Mouse (Mus musculus) gastrocnemius, postnatal 10 days (tissue): ENCODE measurements at regions not wholly inside any gene's neighbourhood (a gene's known extent, or its start where the extent isn't known, plus 50 kb on each side); places are given as distances from the start of the nearest gene placed in this dataset.

Experiments used
- DNase-seq: peaks from one replicate; pipeline ENCODE4 v3.0.0; 2021; ENCODE audit warnings: mixed read lengths

DNA sequence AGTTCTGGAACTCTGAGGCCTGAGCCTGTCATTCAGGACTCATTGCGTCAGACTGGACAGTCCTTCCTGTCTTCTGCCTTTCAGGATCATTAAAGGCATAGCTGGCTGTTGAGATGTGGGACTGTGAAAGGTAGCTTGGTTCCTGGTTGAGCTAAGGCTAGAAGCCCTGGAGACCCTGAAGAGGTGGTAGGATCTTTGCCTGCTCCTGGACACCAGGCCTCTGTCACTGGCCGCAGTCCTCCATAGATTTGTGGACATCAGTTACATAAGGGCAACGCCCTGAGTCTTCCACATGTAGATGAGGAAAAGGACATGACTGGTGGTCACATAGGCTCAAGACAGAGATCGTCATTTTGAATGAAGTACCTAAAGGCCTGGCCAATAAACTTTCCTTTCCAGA lies 127.9 kb downstream of the Opa1 start:
- DNase-seq: no peak

DNA sequence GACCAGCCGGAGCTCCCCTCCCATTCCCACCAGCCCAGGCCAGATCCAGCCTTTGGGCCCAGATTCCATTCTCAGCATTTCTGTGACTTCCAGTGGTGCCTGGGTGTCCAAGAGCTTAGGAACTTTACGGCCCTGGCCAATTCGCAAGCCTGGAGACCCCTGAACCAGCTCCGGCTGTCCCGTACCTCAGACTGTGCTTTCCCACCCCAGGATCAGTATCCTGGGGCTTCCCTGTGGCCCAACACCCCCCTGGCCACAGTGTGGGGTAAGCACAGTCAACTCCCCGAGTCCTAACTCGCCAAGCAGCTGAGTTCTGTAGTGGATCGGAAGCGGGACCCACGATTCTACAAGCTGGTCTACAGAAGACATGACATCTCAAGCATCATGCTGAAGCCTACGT lies 128.5 kb downstream of the Opa1 start:
- no peak for DNase-seq

DNA sequence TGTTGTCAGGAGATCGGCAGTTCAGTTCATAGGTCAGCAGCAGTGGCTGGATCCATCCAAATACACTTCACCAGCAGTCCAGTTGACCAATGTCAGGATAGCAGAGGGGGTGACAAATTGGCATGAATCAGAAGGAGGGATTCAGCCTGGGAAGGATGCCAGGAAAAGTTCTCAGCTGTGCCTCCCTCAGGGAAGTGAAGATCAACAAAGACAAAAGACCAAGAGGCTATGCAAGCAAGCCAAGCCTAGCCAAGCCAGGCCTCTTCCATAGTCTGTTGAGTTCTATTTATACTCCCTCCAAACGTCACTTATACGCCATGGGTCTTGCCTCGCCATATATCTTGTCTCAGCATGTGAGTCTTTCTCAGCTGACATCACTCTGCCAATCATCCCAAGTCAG lies 129.9 kb downstream of the Opa1 start:
- DNase-seq: no peak

DNA sequence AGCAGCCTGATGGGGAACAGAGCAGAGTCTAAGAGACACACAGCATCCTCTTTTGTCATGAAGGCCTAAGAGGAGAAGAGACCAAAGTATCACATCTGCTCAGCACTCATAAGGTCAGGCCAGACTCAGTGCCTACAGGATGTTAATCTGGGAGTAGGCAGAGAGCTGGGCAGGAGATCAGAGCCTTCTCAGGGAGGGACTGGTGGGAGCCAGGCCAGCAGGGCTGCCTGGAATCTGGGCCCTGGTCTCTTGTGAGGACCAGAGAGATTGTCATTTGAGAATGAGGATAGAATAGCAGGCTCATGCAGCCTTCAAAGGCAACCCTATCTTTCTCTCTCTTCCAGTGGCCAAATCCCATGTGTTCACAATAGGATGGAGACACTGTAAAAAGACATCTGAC lies 132.3 kb downstream of the Opa1 start:
- DNase-seq: no peak

DNA sequence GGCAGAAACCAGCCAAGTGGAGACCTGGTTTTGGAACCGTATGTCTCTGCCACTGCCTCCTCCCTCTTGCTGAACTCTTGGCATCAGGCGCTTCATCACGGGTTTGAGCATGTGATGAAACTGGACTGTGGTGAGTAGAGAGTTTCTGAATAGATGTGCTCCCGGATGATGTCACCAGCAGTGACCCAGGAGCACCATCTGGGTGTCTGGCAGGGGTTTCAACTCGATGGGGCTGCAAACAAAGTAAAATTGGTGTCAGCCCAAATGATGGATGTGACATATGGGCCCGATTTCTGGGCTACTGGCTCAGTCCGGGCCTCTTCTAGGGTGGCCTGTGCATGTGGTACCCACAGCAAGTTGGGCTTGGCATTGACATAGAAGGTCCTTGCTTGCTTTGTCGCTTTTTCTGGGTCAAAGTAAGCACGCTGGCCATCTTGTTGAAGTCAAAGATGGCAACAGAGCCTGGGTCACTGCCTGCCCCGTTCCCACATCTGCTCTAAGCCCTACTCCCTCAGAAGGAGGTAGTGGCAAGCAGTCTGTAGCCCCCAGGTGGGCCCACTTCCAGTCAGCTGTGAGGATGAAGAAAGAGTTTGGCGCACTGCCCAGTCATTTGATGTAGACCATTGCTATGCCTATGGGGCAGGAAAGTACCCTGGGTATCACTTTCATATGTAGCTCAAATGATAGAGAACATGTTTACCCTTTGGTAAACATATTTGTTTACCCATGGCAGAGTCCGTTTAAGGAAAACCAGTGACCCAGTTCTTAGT lies 133.0 kb downstream of the Opa1 start:
- DNase-seq: no peak

DNA sequence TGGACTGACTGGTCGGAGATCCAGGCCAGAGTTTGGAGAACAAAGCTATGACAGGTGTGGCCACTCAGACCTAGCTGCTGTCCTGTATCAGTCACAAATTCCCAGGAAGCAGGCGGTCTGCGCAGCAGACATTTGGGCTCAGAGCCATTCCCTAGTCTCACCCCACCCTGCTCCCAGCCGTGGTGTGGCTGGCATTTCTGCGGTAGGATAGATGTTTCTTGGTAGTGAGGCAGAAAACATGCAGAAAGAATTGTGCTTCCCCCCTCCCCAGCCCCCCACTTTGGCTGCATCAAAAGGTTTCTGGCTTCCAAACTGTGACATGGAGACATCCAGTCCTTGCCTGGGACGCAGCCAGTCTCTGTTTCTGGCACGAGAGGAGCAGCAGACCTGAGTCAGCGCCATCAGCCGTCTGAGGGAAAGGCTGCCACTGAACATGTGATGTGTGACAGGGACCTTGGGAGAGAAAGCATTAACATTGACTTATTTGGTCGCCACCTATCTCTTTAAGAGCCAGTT lies 135.5 kb downstream of the Opa1 start:
- DNase-seq: peak; percentile 68

DNA sequence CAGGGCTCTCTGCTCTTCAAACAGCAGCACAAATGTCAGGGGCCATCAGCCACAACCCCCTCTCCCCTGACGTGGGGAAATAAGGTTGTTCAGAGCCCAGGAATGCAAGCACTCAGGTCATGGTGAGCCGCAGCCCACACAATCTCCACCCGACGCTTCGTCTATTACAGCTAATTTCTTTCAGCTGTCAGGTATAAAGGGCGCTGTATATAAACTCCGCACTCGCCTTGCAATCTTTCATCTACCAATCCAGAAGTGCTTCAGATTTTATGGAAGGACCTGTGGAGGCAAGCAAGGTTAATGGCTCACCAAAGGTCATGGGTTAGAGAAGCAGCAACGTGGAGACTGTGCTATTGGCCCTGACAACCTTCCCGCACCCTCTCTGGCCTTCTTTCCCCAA lies 139.8 kb downstream of the Opa1 start:
- DNase-seq: no peak

DNA sequence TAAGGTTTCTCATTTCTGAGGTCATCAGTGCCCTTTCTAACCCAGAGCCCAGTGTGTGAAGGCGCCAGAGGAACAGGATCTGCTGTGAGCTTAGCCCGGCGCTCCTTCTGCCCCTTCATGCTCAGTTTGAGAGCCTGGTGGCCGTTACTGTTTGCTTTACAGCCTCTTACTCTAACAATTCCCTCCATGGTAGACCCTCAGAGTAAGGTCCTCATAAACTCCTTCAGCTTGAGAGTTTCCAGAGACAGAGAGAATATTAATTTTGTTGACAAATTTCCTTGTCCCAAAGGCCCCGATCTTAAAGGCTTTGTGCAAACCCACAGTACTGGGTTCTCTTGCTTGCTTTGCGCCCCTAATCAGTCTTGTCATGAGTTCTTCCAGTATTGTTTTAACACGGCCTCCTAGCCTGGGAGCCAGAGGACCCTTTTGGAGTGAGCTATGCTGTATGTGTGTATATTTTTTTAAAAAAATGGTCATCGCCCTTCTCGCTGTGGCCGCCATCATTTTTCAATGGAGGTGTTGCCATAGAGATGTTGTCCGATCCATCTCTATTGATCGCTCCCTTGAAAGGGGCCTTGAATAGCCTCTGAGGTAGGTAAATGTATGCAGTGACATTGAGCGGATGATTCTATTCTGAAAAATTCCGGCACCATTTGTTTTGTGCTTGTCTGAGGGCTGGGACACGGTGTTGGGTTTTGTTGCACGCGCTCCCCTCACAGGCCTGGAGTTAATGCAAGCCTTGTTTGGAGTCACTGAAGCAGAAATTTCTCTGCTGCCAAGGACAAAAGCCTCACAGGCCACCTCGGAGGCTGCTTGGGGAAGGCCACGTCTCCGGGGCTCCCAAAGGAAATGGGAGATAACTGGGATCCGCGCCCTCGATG lies 140.7 kb downstream of the Opa1 start:
- no peak for DNase-seq

DNA sequence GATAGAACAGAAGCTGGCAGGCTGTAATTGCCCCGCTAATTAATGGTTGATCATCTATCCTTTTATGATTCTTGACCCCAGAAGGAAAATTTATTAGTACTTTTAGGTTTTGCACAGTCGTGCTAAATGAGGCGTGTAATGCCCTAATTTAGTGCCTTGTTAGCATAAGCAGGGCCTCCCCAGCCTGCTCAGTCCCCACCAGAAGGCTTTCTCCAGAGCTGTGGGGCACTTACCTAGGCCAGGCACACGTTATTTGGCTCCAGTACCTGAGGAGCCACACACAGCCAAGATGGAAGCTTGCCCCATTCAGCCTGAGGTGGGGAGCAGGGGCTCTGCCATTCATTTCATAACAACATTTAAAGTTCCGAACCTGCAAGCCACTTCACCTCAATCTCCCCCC lies 146.0 kb downstream of the Opa1 start:
- no peak for DNase-seq

DNA sequence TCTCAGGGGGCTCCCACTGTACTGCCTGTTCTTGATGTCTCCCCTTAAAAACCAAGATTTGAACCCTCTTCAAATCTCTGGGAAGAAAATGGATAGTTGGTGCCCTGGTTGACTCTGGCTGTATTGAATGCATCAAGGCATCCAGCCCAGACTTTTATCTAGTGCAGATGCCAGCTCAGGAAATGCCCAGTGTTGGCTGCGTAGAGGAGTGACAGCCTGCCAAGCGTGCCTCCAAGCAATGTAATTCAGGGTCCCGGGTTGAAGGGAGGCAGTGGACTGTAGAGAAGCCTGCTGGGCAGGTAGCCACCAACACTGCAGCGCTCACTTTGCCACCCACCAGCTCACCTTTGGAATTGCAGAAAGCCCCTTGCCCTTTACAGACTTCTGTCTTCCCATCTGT lies 146.4 kb downstream of the Opa1 start:
- no peak for DNase-seq

DNA sequence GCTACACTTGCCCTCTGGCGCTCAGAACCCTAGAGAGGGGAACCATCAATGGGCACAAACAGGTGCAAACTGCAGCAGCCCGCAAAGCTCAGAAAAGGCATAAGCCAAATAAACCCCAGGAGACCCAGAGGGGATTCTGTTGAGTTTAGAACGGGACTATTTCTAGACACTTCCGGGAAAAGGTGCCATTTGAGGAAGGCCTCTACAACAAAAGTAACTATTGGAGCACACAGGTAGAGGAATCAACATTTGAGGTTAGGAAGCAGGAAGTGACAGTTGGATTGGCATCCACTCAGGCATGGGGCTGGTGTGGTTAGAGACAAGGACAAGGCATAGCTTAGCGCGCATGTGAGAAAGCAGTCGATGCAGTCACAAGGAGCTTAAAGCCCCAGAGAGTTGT lies 148.3 kb downstream of the Opa1 start:
- no peak for DNase-seq

DNA sequence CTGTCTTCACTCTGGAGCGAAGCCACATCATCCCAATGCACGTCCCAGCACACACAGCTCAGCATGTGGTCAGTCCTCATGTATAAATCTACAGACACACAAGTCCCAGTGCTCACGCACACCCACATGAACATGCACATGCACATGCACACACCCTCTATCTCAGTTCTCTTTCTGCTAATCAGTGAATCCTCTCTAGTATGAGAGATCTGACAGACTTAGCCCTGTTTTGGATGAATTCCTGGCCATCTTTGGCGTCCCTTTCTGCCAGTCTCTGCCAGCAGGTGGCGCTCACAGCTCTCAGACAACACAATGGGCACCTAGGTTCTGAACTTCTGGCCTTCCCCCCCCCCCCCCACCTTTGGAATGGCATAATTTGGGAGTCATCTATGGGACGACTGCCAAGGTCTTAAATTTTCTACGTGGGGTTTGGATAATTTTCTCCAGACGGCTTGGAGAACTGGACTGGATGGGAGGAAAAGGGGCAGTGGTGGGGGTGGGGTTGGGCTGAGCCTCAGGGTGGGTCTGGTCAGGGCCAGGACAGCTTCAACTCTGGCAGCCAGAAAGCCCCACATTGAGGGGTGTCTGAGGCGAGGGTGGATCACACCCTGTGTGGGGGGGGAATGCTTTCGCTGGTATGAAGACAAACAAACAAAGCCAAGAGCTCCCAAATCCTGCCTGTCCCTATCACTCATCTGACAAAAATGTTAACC lies 149.8 kb downstream of the Opa1 start:
- peak; percentile 90 for DNase-seq

DNA sequence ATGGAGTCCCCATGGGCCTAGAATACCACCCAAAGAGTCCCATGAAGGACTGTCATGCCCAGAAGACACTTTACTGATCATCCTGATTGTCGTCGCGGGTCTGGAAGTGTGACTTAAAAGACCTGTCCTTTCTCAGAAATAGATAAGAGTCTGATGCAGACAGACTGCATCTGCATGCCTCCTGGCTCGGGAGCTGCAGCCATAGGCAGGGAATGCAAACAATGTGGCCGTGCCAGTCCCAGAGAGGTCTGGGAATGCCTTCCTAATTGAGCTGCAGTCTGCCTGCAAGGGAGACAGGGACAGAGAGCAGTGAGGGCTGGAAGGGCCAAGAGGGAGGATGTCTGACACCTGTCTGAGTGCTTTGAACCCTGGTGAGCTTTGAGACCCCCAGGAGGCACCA lies 150.9 kb downstream of the Opa1 start:
- DNase-seq: no peak

DNA sequence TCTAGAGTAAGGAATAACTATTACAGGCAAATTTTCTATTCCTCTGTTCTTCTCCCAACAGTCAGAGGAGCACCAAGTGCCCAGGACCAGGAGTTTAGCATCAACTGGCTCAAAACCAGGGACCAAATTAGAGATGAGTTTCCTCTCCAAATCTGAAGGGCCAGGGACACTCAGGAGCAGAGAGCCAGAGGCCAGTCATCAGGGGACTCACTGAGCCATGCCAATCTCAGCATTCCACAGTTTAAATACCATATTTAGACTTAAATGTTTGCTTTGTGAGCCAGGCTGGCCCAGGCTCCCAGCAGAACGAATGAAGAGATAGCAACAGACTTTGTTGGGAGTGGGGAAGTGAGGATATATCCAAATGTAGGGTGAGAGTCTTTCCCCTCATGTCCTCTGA lies 153.8 kb downstream of the Opa1 start:
- no peak for DNase-seq

DNA sequence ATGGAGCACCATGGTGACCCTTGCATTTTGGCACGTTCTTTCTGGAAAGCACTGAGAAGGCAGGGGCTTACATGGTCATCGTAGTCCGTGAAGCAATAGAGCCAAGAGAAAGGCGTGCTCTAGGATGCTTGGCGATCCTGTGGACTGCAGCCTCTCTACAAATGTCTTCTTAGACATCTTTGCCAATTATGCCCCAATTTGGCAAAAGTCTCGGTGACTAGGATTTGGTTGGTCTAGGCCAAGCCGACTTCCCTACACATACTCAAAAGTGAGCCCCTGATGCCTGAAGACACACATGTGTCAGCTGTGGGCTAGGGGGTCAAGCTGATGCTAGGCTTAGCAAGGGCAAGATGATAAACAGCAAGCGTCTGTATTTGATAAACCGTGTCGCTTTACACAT lies 154.7 kb downstream of the Opa1 start:
- no peak for DNase-seq

DNA sequence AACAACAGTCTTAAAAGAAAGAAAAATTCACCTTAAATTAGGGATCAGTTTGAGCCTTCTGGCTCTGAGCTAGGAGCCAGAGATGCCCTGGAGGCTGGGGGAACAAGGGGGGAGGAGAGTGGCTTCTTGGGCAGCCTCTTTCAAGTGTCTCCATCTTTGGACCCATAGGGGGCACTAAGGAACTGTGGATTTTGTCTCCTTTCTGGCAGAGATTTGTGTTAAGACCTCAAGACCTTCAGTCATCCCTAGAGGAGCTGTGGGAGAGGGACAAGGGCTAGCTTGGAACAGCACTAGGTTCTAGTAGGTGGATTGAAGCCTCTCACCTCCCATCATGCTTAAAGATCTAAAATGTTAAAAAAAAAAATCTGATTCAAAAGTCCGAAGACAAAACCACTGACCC lies 155.2 kb downstream of the Opa1 start:
- DNase-seq: no peak

DNA sequence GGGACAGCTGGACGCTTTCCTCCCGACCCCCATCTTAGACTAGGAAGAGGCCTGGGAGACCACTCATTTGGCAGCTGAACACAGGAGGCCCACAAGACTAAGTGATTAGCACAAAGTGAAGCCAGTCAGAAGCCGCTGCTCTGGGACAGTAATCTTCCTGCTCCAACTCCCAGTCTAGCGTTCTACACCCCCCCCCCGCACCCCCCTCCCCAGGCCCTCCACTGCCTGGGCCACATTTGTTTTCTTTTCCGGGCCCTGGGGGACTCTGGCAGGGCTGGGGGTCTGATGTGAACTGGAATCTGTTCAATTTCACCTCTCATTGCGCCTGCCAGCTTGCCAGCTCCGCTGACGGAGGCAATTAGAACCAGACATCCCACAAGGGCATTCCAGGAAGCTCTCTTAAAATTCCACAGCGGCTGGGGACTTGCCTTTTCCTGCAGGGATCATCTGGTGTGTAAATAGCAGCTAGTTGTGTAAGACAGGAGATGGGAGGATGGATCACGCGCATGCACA lies 155.7 kb downstream of the Opa1 start:
- no peak for DNase-seq

DNA sequence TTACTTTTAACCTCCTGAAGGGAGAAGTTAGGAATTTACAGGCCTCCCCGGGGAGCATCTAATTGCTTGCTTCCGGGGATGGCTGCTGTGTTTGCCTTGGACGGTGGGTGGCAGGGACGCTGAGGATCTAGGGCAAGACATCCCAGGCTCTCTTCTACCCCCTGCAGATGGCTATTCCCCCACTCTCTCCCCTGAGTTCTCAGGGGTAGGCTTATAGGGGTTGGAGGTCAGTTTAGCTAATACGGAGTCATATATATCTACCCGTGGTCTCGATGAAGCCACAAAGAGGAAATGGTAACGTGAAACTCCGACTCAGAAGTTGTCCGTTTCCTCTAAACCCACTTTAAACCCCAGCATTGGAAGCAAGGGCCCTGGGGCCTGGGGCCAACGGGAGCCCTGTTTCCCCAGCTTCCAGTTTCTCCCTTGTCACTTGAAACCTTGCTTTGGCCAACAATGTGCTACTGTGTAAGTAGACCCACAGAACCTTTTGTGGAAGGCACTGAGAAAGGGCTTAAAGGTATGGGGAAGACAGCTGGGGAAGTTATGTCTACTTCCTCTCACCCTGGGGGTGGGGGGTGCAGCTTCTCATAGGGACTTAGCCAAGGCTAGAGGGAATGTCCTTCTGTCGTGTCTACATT lies 156.4 kb downstream of the Opa1 start:
- no peak for DNase-seq

DNA sequence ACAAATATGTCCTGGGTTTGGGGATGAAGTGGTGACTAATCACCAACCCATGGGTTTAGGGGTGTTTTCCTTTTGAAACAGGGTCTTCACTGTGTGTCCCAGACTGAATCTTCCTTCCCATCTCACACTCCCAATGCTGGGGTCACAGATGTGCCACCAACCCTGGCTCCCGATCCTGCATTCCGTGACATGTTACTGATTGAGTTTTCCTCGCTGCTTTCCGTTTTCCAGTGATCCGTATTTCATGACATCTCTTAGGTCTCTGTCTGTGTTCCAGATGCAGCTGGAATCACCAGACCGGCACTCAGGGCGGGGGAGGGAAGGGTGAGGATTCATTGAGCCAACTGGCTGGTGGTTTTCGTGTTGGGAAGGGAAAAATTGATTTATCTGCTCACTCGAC lies 157.1 kb downstream of the Opa1 start:
- DNase-seq: no peak

DNA sequence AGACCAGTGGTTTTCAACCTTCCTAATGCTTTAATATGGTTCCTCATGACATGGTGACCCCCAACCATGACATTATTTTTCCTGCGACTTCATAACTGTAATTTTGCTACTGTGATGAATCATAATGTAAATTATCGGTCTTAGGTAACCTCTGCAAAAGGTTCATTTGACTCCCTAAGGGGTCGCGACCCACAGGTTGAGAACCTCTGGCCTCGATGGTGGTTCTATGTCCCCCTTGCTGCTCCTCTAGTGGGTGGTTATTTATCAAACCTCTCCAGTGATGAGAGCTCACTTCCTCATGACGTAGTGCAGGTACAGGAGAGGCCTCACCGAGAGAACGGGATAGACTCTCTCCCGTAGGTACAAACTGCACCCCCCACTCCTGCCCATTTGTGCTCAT lies 158.9 kb downstream of the Opa1 start:
- DNase-seq: no peak

DNA sequence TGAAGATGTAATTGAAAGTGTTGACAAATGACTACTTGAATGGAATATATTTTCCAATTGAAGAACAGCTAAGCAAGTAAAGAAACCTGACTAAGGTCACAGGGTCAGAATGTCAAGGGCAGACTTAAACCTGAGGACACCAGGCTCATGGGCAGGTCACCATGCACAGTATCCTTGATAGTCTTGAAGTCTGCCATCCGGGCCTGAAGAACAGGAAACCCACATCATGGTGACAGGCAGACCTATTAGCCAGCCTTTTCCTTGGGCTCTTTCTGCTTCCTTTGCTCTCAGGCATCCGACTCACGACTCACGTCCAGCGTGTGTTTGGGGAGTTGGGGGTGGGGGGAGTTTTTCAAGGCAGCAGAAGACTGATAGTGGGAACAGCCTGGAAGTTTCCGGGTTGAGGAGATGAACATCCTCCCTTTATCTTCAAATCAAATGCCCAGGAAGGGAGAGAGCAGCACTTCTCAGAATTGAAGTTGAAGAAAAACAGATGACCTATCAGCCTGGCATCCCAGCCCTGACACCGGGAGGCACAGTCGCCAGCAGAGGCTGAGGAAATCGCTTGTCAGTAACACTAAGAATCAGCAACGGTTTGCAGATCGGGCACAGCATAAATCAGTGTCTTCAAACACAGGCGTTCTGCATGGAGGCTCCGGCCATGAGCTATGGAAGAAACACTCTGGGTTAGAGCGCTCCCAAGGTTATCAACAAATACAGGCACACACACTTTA lies 163.5 kb downstream of the Opa1 start:
- no peak for DNase-seq

DNA sequence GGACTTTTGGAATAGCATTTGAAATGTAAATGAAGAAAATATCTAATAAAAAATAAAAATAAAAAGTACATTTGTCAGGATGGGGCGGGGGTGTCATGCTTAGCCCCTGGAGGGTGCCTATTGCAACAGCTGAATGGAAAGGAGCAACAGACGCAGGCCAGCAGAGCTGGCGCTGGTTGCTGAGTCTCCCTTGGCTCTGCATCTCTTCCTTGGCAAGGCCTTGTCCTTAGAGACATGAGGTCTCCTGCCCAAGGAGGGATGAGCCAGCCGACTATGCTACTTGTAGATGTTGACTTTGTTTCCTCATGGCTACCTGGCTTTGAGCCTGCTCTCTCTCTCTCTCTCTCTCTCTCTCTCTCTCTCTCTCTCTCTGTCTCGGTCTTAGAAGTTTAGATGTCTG lies 166.4 kb downstream of the Opa1 start:
- no peak for DNase-seq
